Mouse (Mus musculus): Measurements from ENCODE around the gene Nptn.

Gene Nptn

GRCm38 (mm10) chr9:58657735-58658512, 75.9 kb downstream of the Nptn start:
- no peak for DNase-seq

GRCm38 (mm10) chr9:58658596-58659309, 76.7 kb downstream of the Nptn start:
- no peak for DNase-seq

- DNase-seq, result no peak
Observed at GRCm38 (mm10) chr9:58659331-58659730, 77.3 kb downstream of the Nptn start.

- no peak for DNase-seq
Observed at GRCm38 (mm10) chr9:58659989-58660388, 77.9 kb downstream of the Nptn start.

GRCm38 (mm10) chr9:58660673-58661072, 78.6 kb downstream of the Nptn start:
- DNase-seq, result no peak

GRCm38 (mm10) chr9:58662007-58662406, 80.0 kb downstream of the Nptn start:
- DNase-seq, result no peak

- DNase-seq, result no peak
Observed at GRCm38 (mm10) chr9:58662791-58663190, 80.8 kb downstream of the Nptn start.

GRCm38 (mm10) chr9:58665492-58665891, 83.5 kb downstream of the Nptn start:
- no peak for DNase-seq

GRCm38 (mm10) chr9:58666191-58666590, 84.2 kb downstream of the Nptn start:
- no peak for DNase-seq

GRCm38 (mm10) chr9:58667244-58667643, 85.2 kb downstream of the Nptn start:
- no peak for DNase-seq

GRCm38 (mm10) chr9:58668171-58668570, 86.1 kb downstream of the Nptn start:
- no peak for DNase-seq

GRCm38 (mm10) chr9:58669071-58669470, 87.0 kb downstream of the Nptn start:
- no peak for DNase-seq

GRCm38 (mm10) chr9:58669819-58670218, 87.8 kb downstream of the Nptn start:
- no peak for DNase-seq

GRCm38 (mm10) chr9:58672474-58672873, 90.4 kb downstream of the Nptn start:
- DNase-seq, result no peak

- DNase-seq, result no peak
Observed at GRCm38 (mm10) chr9:58674736-58675135, 92.7 kb downstream of the Nptn start.

GRCm38 (mm10) chr9:58675371-58675770, 93.3 kb downstream of the Nptn start:
- no peak for DNase-seq

- no peak for DNase-seq
Observed at GRCm38 (mm10) chr9:58681411-58681810, 99.4 kb downstream of the Nptn start.

GRCm38 (mm10) chr9:58682106-58682505, 100.1 kb downstream of the Nptn start:
- no peak for DNase-seq

- no peak for DNase-seq
Observed at GRCm38 (mm10) chr9:58683372-58683771, 101.3 kb downstream of the Nptn start.

- no peak for DNase-seq
Observed at GRCm38 (mm10) chr9:58685290-58685689, 103.2 kb downstream of the Nptn start.

- no peak for DNase-seq
Observed at GRCm38 (mm10) chr9:58688076-58688475, 106.0 kb downstream of the Nptn start.

- DNase-seq, result no peak
Observed at GRCm38 (mm10) chr9:58690701-58691100, 108.7 kb downstream of the Nptn start.

GRCm38 (mm10) chr9:58691471-58691870, 109.4 kb downstream of the Nptn start:
- no peak for DNase-seq

GRCm38 (mm10) chr9:58698486-58698885, 116.4 kb downstream of the Nptn start:
- no peak for DNase-seq

All from cerebellum, adult 9-11 months (tissue).